Mouse (Mus musculus): ENCODE results near the gene Morn1. TPM values are rescaled to one million over a fixed set of nuclear protein-coding genes. Genes with fewer than 3 reads are reported as not detected.

The Morn1 gene
- total and polyA plus RNA-seq, 3 experiments = 3.8 to 8.7 (median 4.0) TPM

GRCm38 (mm10) chr4:155064474-155064873 lies 21.9 kb upstream of the Morn1 start:
- in situ Hi-C loops (cut with MboI; ENCODE audit: low pct_ligation_motif_present, low pct_unique_long_range_greater_than_20kb, low sequenced_read_pairs) = no loop called here
- no peak for DNase-seq (ENCODE audit: extremely low read depth)
- Histone ChIP-seq H3K27me3 (replicated peaks) (peaks cover 48% of the 10 kb centered on the region), H3K4me2 (ENCODE audit: insufficient read depth, low read depth, poor library complexity, severe bottlenecking) (no peak overlapping the region), H3K79me2 (replicated peaks; ENCODE audit: control insufficient read depth, extremely low read depth, insufficient read depth, poor library complexity, severe bottlenecking) (0 out of 2 replicates have a peak, but pooled peaks cover 3% of the 10 kb centered on the region), H3K9me3 (replicated peaks; ENCODE audit: low read length) (no peaks in the 10 kb centered on the region), H3K27ac (ENCODE audit: insufficient read depth, low read depth) (no peak overlapping the region), H3K9ac (ENCODE audit: insufficient read depth, low read depth) (no peak overlapping the region), H3K4me1 (ENCODE audit: control insufficient read depth in 1 of 2, insufficient read depth in 2 of 2) (peaks cover 3 to 21% of the 10 kb centered on the region in 2 experiments; a peak in 3 of 4 replicates), H3K36me3 (replicated peaks in 1 of 2; ENCODE audit: control insufficient read depth in 1 of 2, insufficient read depth in 1 of 2, low read length in 1 of 2) (peaks cover 13 to 15% of the 10 kb centered on the region in 2 experiments), H3K4me3 (replicated peaks in 1 of 3; ENCODE audit: low read depth in 2 of 3, low read length in 2 of 3, poor library complexity in 1 of 3) (no peak overlapping the region)
- no peak for TF ChIP-seq EP300 (IDR thresholded peaks at IDR 0.05; ENCODE audit: low read length)
- TF ChIP-seq RAD21 (IDR thresholded peaks at IDR 0.05; ENCODE audit: low read depth, low read length) = peak; percentile 33
- TF ChIP-seq CTCF (conservative IDR thresholded peaks at IDR 0.05 in 1 of 2, IDR thresholded peaks at IDR 0.05 in 1 of 2; ENCODE audit: low read depth in 2 of 2, low read length in 2 of 2) = peak in 1 of 2 experiments; percentile 62; a peak in 2 of 4 replicates
- TF ChIP-seq PAX5 (IDR thresholded peaks at IDR 0.05; ENCODE audit: low read length) = no peak
- TF ChIP-seq RCOR1 (conservative IDR thresholded peaks at IDR 0.05; ENCODE audit: low read depth, low read length) = no peak
- TF ChIP-seq TCF12 (IDR thresholded peaks at IDR 0.05; ENCODE audit: low read depth, low read length) = no peak
- no peak for TF ChIP-seq ZNF384 (IDR thresholded peaks at IDR 0.05; ENCODE audit: low read depth, low read length)
- peak; percentile 61 for TF ChIP-seq SMC3 (IDR thresholded peaks at IDR 0.05; ENCODE audit: low read depth, low read length)
- TF ChIP-seq ZKSCAN1 (IDR thresholded peaks at IDR 0.05; ENCODE audit: borderline replicate concordance, low read depth, low read length) = no peak
- TF ChIP-seq ETS1 (conservative IDR thresholded peaks at IDR 0.05; ENCODE audit: low read depth, low read length) = no peak
- no peak for TF ChIP-seq MAX (IDR thresholded peaks at IDR 0.05; ENCODE audit: low read length)
- TF ChIP-seq TBP (conservative IDR thresholded peaks at IDR 0.05; ENCODE audit: low read depth, low read length) = no peak
- no peak for TF ChIP-seq HCFC1 (IDR thresholded peaks at IDR 0.05; ENCODE audit: low read depth, low read length)
- TF ChIP-seq CHD1 (IDR thresholded peaks at IDR 0.05; ENCODE audit: low read depth, low read length) = no peak
- TF ChIP-seq GABPA (IDR thresholded peaks at IDR 0.05; ENCODE audit: insufficient replicate concordance, low read depth, low read length) = no peak
- TF ChIP-seq ZC3H11A (IDR thresholded peaks at IDR 0.05; ENCODE audit: low read depth, low read length) = no peak
- peak; percentile 53; the same call in 1 of the 2 replicates for TF ChIP-seq CHD2 (IDR thresholded peaks at IDR 0.05; ENCODE audit: low read length)
- TF ChIP-seq MEF2A (IDR thresholded peaks at IDR 0.05; ENCODE audit: borderline replicate concordance, low read depth, low read length) = no peak
- dilution Hi-C loops (cut with MboI; ENCODE audit: extremely low pct_ligation_motif_present, extremely low pct_unique_long_range_greater_than_20kb, low sequenced_read_pairs) = no loop called here

GRCm38 (mm10) chr4:155065970-155066833 lies 20.2 kb upstream of the Morn1 start:
- in situ Hi-C loops (cut with MboI; ENCODE audit: low pct_ligation_motif_present, low pct_unique_long_range_greater_than_20kb, low sequenced_read_pairs) = loop anchor here (5.0 kb wide), 2 partner anchors 119 to 189 kb away; no protein-coding TSS in a partner anchor
- H3K4me2 ChIP-seq (ENCODE audit: insufficient read depth, low read depth, poor library complexity, severe bottlenecking) = peak overlapping the region; percentile 72
- no peaks in the 10 kb centered on the region for H3K9me3 ChIP-seq (replicated peaks; ENCODE audit: low read length)
- peak overlapping the region; percentile 21 to 77 (median 27) for H3K4me3 ChIP-seq (replicated peaks in 1 of 3; ENCODE audit: low read depth in 2 of 3, low read length in 2 of 3, poor library complexity in 1 of 3)
- H3K4me1 ChIP-seq (ENCODE audit: control insufficient read depth in 1 of 2, insufficient read depth in 2 of 2) = peaks cover 0 to 21% of the 10 kb centered on the region in 2 experiments; a peak in 2 of 4 replicates
- H3K9ac ChIP-seq (ENCODE audit: insufficient read depth, low read depth) = peak overlapping the region; percentile 10; the same call in 1 of the 2 replicates
- H3K36me3 ChIP-seq (replicated peaks in 1 of 2; ENCODE audit: control insufficient read depth in 1 of 2, insufficient read depth in 1 of 2, low read length in 1 of 2) = peaks cover 30 to 33% of the 10 kb centered on the region in 2 experiments
- H3K79me2 ChIP-seq (replicated peaks; ENCODE audit: control insufficient read depth, extremely low read depth, insufficient read depth, poor library complexity, severe bottlenecking) = 0 out of 2 replicates have a peak, but pooled peaks cover 3% of the 10 kb centered on the region
- no peak overlapping the region for H3K27ac ChIP-seq (ENCODE audit: insufficient read depth, low read depth)
- dilution Hi-C loops (cut with MboI; ENCODE audit: extremely low pct_ligation_motif_present, extremely low pct_unique_long_range_greater_than_20kb, low sequenced_read_pairs) = no loop called here
- DNase-seq (ENCODE audit: extremely low read depth) = peak; percentile 88
- H3K27me3 ChIP-seq (replicated peaks) = peaks cover 31% of the 10 kb centered on the region
- TF ChIP-seq USF2 (conservative IDR thresholded peaks at IDR 0.05; ENCODE audit: low read depth, low read length) (no peak), USF1 (IDR thresholded peaks at IDR 0.05; ENCODE audit: low read depth, low read length) (no peak), CTCF (conservative IDR thresholded peaks at IDR 0.05 in 1 of 2, IDR thresholded peaks at IDR 0.05 in 1 of 2; ENCODE audit: low read depth in 2 of 2, low read length in 2 of 2) (peak; percentile 78 to 96), RCOR1 (conservative IDR thresholded peaks at IDR 0.05; ENCODE audit: low read depth, low read length) (0 out of 2 replicates have a peak, but pooled peaks have one; percentile 21), EP300 (IDR thresholded peaks at IDR 0.05; ENCODE audit: low read length) (0 out of 2 replicates have a peak, but pooled peaks have one; percentile 18), ELF1 (IDR thresholded peaks at IDR 0.05; ENCODE audit: low read depth, low read length) (no peak; the same call in 1 of the 2 replicates), ZC3H11A (IDR thresholded peaks at IDR 0.05; ENCODE audit: low read depth, low read length) (peak; percentile 77), ZKSCAN1 (IDR thresholded peaks at IDR 0.05; ENCODE audit: borderline replicate concordance, low read depth, low read length) (no peak), ZMIZ1 (IDR thresholded peaks at IDR 0.05; ENCODE audit: low read depth, low read length) (peak; percentile 44; the same call in 1 of the 2 replicates), MXI1 (IDR thresholded peaks at IDR 0.05; ENCODE audit: low read depth, low read length) (peak; percentile 59; the same call in 1 of the 2 replicates), RAD21 (IDR thresholded peaks at IDR 0.05; ENCODE audit: low read depth, low read length) (peak; percentile 98), SMC3 (IDR thresholded peaks at IDR 0.05; ENCODE audit: low read depth, low read length) (peak; percentile 92), MEF2A (IDR thresholded peaks at IDR 0.05; ENCODE audit: borderline replicate concordance, low read depth, low read length) (no peak; the same call in 1 of the 2 replicates), BHLHE40 (IDR thresholded peaks at IDR 0.05; ENCODE audit: low read depth, low read length) (0 out of 2 replicates have a peak, but pooled peaks have one; percentile 18), IRF4 (IDR thresholded peaks at IDR 0.05; ENCODE audit: low read depth, low read length) (no peak), TBP (conservative IDR thresholded peaks at IDR 0.05; ENCODE audit: low read depth, low read length) (no peak), MYC (IDR thresholded peaks at IDR 0.05; ENCODE audit: low read depth, low read length) (peak; percentile 42; the same call in 1 of the 2 replicates), NELFE (IDR thresholded peaks at IDR 0.05; ENCODE audit: low read depth, low read length) (0 out of 2 replicates have a peak, but pooled peaks have one; percentile 36), MAX (IDR thresholded peaks at IDR 0.05; ENCODE audit: low read length) (peak; percentile 49)

Data from CH12.LX (cell line).